ENCODE assay signal across 8 mouse cellular contexts in genomic region chr19:30217335-30217734, GRCm38 (mm10). TPM values are rescaled to one million over a fixed set of nuclear protein-coding genes. Genes with fewer than 3 reads are reported as not detected.
DNase-seq lines count a peak whose midpoint lies in the region; ATAC-seq and TF ChIP-seq lines count a peak whose summit lies in the region.
"Had no signal": no experiment of that assay in that cellular context is flagged by ENCODE, and none has a peak within 500 bp of the region (broad histone marks: within the 10 kb centered on the region; RNA-seq: fewer than 3 reads in every experiment).

No protein-coding gene starts in this region.

- no peaks in the 10 kb centered on the region for H3K79me3 ChIP-seq in C2C12 (ENCODE audit: low read depth)

- no peak overlapping the region for H3K4me3 ChIP-seq in C2C12 (ENCODE audit: insufficient read depth, poor library complexity, severe bottlenecking)
- H3K4me3 ChIP-seq: myocyte had no signal

- 0 out of 2 replicates have a peak, but pooled peaks have one; percentile 33 for ATAC-seq in granulocyte monocyte progenitor cell, adult 5-6 weeks (replicated peaks; ENCODE audit: poor library complexity, severe bottlenecking)

- DNase-seq in MN1 (ENCODE audit: low spot score): peak; percentile 81
- DNase-seq in cerebellum, postnatal 36 days: peak; percentile 40 to 53
- peak; percentile 8 to 66 for DNase-seq in layer of hippocampus, adult 18-20 months (ENCODE audit: low spot score in 2 of 2)
- peak; percentile 63 for DNase-seq in lung, postnatal 10 days
- DNase-seq in right cerebral cortex, adult 18-20 months: peak; percentile 12

- peaks cover 14% of the 10 kb centered on the region for H3K27me3 ChIP-seq in C2C12 (ENCODE audit: control insufficient read depth, insufficient read depth, insufficient read length)

- no peak overlapping the region for H3ac ChIP-seq in C2C12 (ENCODE audit: control insufficient read depth, insufficient read length, low read depth)

- H3K36me3 ChIP-seq in C2C12 (ENCODE audit: control insufficient read depth, insufficient read depth): no peaks in the 10 kb centered on the region

- H3K79me2 ChIP-seq in C2C12 (ENCODE audit: control insufficient read depth, insufficient read depth): no peaks in the 10 kb centered on the region

- peak; percentile 45 for TF ChIP-seq CTCF in C2C12 (IDR thresholded peaks at IDR 0.05; ENCODE audit: control insufficient read depth, insufficient read depth, insufficient read length)

TF ChIP-seq in C2C12, 6 proteins besides CTCF, POLR2A, EP300 and RAD21:
- TF ChIP-seq FOSL1 (IDR thresholded peaks at IDR 0.05; ENCODE audit: insufficient read depth, low read length, poor library complexity, severe bottlenecking): no peak
- no peak for TF ChIP-seq USF1 (IDR thresholded peaks at IDR 0.05; ENCODE audit: low read depth)
- no peak for TF ChIP-seq CEBPB (IDR thresholded peaks at IDR 0.05; ENCODE audit: low read depth)
- TF ChIP-seq MYOD1 (IDR thresholded peaks at IDR 0.05; ENCODE audit: control insufficient read depth, insufficient read length, low read depth): no peak
- TF ChIP-seq MAX (IDR thresholded peaks at IDR 0.05): no peak
- TF ChIP-seq MYOG (IDR thresholded peaks at IDR 0.05; ENCODE audit: control insufficient read depth, extremely low read depth, insufficient read length): no peak

RNA-seq across cellular contexts. Expression of gene Mbl2, which starts 15.4 kb away (rescaled TPM):
- polyA plus RNA-seq in C2C12 (2012; fragmentation: generic; extraction: Trizol): not detected
- total RNA-seq in granulocyte monocyte progenitor cell, adult 5-6 weeks (2014; fragmentation: Nextera tagmentation): not detected in 2 replicates
- not detected in 2 replicates for total RNA-seq in granulocyte monocyte progenitor cell, adult 5-6 weeks (2017)
- not detected for total RNA-seq in layer of hippocampus, adult 18-20 months (2021)
- polyA plus RNA-seq: myocyte had no signal

RNA-seq across cellular contexts. Expression of gene Gldc, which starts 42.1 kb away (rescaled TPM):
- polyA plus RNA-seq in C2C12 (2012; fragmentation: generic; extraction: Trizol): 0.43 TPM
- not detected in 2 replicates for total RNA-seq in granulocyte monocyte progenitor cell, adult 5-6 weeks (2014; fragmentation: Nextera tagmentation)
- not detected in 2 replicates for total RNA-seq in granulocyte monocyte progenitor cell, adult 5-6 weeks (2017)
- 10 to 100 TPM; 36.3 to 40.0 TPM for total RNA-seq in layer of hippocampus, adult 18-20 months (2021)

Comparison
In these comparisons a context has a peak if more than half of its experiments do, and no peak if none do; other contexts are left out.
1. DNase-seq: peak in every context shown above with its lines; median percentile 81 in MN1; 63 in lung, postnatal 10 days; 46 in cerebellum, postnatal 36 days; 37 in layer of hippocampus, adult 18-20 months; 12 in right cerebral cortex, adult 18-20 months.
2. RNA of gene Gldc, which starts 42.1 kb away (total RNA-seq): 36.3 to 40.0 TPM in layer of hippocampus, adult 18-20 months; not detected in granulocyte monocyte progenitor cell, adult 5-6 weeks; every median in the first group is over 10 times any median in the second.